Mouse (Mus musculus) cerebellum, adult 11-12 months (tissue): ENCODE measurements at regions not wholly inside any gene's neighbourhood (a gene's known extent, or its start where the extent isn't known, plus 50 kb on each side); places are given as distances from the start of the nearest gene placed in this dataset.

ENCODE experiments used
- DNase-seq: peaks from one replicate; pipeline ENCODE4 v3.0.0; 2022

DNA sequence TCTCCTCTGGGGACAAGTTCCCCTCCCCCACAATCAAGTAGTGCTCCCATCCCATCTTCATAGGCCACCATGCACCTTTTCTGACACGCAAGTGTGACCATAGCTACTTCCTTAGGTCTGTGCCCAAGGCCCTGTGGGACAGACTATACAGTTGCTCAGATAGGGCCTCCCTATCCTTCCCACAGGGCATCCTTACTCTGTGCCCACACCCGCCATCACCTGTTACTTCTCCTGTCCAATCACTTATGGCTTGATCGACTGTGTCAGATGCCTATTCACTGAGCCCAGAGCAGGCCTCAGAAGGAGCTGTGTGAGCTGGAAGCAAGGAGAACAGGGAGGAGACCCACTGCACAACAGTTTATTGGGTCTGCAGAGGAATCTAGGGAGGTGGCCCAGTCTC is 56.6 kb upstream of the Lrpap1 start:
- DNase-seq: no peak

DNA sequence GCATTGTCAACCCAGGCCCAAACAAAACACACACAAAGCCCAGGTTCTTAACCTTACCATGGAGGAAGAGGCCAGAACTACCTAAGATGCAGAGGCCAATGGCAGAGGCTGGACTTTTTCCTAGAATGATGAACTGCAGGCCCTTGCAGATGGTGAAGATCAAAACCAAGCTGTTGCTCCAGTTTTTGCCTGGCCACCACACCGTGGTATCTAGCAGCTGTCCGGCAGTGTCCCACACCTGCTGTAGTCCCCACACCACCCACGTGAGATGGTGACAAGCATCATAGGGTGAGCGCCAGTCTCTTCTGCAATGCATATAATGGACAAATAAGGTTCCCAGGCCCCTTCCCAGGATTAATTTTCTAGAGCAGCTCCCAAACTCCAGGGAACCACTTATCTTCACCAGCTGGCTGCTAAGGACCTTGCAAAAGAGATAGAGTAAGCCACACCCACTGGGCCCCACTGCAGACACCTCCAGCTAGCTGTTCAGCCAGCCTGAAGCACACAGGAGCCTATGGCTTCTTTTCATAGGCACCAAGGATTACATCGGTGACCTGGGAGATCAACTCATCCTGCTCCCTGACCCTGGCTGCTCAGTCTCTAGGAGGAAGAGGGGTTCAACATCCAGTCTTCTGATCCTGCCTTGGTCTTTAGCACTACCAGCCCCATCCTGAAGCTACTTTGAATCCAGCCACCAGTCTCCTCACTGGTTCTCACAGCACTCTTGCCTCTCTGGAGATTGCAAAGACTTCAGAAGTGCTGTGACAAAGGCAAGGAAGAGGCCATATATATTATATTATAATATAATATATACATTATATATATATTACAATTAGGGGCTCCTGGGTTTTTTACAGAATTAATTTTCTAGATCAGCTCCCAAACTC is 55.6 kb upstream of the Lrpap1 start:
- no peak for DNase-seq

DNA sequence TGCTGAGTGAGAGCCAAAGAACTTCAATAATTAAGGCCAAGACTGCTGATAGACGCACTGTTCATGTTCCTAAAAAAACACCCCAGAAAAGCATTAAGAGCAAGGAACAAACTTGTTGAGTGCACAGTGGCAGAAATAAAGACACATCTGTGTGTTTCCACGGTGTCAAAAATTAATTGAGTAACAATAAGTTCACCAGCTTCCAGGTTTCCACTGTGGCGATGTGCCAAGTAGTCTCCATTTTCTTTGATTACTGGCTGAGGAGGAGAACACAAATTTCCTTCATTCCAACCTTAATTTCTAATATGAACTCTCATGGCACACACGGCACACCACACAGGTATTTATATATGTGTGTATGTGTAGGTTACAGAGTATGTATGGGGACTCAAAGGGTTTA is 54.3 kb upstream of the Lrpap1 start:
- no peak for DNase-seq

DNA sequence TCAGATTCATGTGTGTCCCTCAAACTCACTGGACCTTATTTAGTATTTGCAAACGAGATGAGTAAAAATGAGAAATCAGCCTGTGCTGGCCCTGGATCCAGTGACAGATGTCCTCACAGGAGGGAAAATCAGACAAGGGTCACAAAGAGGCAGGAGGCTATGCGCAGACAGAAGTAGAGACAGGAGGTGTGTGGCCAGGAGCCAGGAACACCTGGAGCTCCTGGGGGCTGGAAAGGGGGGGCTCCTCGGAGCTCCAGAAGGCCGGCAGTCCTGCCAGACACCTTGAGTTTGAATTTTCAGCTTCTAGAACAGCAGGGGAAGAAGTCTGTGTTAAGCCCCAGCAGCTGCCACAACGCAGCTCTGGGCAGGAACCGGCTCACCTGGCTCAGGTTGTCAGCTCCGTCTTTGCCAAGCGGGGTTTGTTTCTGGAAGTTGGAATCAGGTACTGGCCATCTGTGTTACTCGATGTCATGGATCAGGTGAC is 53.7 kb upstream of the Lrpap1 start:
- peak; percentile 89 for DNase-seq

DNA sequence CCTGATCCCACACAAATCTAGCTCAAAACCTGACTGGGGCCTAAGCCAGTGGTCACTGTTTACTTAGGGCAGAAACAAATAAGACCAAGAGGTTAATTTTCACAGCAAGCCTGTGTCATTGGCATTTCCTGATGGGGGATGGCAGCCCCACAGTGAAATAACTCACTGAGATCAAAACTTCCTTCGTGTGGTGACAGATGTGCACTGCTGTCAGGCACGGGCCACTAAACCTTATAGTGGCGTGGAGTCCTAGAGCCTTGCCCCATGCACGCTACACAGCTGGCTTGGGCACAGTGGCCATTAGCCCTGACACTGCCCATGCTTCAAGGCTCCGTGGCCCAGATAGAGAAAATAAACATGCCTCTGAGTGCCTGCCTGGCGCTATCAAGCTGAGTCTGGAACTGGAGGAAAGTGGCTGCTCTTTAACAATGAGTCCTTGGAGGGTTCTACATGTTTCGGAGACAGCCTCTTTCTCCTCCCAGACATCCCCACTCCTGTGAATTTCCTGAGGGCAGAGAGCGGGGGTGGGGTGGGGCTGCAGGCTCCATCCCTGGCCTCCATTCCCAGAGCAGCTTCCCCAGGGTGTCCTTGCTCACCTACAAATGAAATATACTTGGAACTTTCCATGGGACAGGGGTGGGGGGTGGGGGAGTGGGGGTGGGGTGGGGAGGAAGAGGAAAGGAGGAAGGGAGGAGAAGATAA is 52.9 kb upstream of the Lrpap1 start:
- DNase-seq: peak; percentile 47

DNA sequence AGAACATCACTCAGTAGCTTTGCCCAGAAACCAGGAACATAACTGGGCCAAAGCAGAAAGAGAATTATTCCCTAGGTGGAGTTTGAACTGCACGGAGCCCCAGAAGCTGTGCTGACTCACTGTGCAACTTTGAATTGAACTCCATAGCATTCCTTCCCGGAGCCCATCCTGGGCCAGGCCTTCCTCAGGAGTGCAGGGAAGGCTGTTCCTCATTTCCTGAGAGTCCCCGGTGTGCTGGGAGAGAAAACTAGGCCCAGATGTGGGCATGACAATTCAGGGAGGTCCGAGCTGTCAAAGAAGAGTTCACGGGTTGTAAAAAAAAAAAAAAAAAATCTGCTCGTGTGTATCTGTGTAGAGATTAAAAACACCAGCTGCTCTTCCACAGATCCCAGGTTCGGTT is 50.8 kb upstream of the Lrpap1 start:
- no peak for DNase-seq

DNA sequence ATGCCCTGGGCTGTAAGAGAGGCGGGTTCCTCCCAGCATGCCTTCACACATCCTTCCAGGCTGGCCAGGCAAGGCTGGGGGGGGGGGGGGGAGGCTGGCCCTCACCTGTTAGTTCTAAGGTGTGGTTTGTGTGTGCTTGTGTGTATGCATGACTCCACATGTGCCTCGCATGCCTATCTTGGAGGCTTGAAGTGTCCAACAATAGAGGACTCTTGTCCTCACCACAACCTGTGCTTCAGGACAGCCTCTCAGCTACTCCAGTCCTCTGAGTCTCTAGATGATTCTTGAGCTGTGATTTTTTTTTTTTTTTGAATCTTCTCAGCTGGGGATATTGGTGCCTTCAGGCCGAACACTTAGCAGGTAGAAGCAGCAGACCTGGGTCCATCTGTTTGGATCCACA is 50.2 kb upstream of the Lrpap1 start:
- DNase-seq: no peak
